Mouse (Mus musculus): Measurements from ENCODE around the gene Mrpl18. TPM values are rescaled to one million over a fixed set of nuclear protein-coding genes. Genes with fewer than 3 reads are reported as not detected.
"Not testable (repeated sequence)": the region's sequence is repeated elsewhere in the genome, so short reads cannot be mapped to it uniquely, and the experiment has no call there.

Gene Mrpl18
- total RNA-seq, 2 experiments from 2014 or later, result 63.4 to 64.5 TPM

DNA sequence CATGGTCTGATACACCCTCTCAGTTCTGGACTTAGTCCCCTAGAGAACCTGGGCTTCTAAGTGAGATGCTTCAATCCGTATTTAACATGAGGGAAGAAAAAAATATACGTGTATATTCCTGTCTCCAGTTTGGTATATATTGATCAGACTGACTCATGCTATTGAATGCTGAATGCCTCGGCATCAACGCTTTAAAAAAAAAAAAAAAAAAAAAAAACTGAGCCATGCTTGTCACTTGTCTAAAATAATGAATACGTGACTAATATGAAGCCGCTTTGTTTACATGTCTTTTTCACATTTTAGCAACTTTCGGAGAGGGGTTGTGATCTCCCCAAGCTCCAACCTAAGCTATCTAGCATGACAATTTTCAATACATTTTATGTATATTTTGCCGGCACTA, 5.8 kb downstream of the Mrpl18 start:
- DNase-seq (ENCODE audit: low spot score in 2 of 2), result no peak

DNA sequence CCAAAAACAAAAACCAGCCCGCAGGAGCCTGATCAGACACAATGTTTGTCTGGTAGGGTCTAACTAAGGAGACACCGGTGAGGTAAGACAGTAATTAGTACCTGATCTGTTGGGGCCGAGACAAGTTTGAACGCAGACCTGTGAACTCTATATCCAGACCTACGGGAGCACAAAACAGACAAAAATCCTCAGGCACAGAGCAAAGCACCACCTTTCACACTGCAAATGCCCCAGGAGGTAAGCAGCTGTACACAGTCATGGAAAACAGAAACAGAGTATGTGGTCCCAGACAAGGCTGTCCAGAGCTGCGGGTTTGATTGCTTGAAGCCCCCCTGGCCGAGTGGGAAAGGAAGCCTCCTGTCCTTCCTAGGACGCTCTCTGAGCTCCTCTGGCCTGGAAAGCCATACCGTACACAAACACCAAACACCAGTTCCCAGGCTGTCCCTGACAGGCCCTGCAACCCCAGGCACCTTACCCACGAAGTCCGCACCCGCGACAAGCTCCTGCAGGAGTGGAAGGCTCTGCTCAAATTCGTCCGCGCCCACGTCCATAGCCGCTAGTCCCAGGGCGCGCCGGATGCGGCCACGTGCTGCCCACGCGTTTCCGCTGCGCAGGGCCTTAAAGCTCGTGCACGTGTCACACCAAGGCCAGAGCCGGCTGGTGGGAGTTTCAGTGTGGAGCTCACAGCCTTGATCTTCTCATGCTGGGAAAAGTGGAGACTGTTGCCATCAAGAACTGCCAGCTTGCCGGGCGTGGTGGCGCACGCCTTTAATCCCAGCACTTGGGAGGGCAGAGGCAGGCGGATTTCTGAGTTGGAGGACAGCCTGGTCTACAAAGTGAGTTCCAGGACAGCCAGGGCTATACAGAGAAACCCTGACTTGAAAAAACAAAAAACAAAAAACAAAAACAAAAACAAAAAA, 6.5 kb downstream of the Mrpl18 start, which contains the start of gene Pnldc1:
Gene Pnldc1 (minus strand): TSS at position 870 of the 920 bp plus-strand sequence.
- no peak for DNase-seq (ENCODE audit: low spot score in 2 of 2)

DNA sequence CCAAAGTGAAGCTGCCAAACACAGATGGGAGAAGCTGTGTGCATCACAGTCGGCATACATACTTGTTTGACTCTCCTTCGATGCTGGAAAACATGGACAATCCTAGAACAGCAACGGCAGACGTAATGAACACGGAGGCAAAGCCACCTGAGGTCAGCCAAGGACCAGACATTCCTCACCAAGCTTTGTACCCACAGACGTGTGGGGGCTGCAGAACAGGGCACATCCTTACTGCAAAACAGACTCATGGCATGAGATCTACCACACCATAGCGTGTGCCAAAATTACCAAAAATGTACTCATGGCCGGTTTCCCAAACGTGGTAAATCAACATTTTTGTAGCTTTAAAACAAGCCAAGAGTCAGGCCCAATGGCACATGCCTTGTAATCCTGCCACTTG, 9.7 kb downstream of the Mrpl18 start:
- peak in 1 of 2 experiments; percentile 15 for DNase-seq (ENCODE audit: low spot score in 2 of 2)

DNA sequence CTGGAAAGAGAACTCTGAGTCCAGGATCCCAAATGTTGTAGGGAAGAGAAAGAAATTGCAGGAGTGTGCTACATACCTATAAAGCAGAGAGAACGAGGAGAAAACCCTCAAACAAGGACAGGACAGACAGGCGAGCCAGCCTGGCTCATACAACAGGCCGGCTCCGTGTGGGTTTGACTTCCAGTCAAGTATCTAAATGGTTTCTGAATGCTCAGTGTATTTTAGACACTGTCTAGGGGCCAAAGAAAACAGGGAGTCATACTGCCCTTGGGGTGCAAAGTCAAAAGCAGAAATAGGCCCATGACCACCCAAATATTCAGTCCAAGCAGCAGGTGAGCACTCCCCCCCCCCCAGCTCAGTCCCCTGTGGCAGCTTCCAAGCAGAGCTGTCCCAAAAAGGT, 10.3 kb downstream of the Mrpl18 start:
- no peak for DNase-seq (ENCODE audit: low spot score in 2 of 2)

DNA sequence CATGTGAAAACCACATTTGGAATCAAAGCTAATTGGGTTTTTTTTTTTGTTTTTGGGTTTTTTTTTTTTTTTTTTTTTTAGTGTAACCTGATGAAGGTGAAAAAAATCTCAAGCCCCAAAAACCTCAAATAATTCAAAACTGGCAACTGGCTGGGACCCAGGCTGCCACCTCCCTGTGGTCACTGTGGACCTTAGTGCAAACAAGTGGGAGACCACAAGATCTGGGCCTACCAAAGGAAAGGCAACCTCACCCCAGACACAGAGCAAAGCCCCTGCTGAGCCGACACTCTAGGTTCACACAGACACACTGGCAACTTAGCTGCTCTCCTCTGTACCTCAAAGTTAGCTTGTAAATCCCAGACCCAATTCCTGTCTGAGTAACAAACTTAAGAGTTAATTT, 11.8 kb downstream of the Mrpl18 start:
- DNase-seq (ENCODE audit: low spot score in 2 of 2), result no peak

DNA sequence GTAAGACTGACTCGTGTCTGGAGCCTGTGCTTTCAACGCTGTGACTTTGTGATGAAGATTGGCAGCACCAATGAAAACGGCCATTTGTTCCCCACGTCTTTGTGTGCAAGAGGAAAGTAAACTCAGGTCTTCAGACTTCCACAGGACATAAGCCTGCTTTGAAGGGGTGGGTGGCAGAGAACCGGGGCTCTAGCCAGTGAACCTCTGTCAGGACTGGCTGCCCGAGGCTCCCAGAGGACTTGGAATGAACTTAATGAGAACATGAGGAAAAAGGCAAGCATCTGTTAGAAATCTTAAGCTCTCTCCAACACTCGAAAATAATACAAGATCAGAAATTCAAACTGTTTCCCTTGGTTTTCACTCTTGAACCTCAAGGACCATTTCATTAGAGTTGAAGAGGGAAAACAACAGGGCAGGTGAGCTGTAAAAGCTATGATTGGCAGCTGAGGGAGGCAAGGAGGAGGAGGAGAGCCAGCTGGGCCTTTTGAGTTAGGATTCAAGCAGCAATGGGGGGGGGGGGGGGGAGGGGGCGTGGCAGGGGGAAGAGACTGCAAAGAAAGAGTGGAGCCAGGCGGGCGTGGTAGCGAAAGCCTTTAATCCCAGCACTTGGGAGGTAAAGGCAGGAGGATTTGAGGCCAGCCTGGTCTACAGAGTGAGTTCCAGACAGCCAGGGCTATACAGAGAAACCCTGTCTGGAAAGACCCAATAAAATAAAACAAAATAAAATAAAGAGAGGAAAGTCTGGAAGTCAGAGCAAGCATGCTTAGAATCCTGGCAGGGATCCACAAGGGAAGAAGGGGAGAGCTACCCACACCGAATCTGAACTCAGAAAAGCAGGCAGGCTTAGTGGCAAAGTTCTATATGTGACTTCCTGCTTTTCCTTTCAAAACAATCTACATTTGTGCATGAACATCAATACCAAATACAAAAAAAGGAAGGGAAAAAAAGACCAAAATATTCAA, 12.5 kb downstream of the Mrpl18 start:
- DNase-seq (ENCODE audit: low spot score in 2 of 2), result no peak

DNA sequence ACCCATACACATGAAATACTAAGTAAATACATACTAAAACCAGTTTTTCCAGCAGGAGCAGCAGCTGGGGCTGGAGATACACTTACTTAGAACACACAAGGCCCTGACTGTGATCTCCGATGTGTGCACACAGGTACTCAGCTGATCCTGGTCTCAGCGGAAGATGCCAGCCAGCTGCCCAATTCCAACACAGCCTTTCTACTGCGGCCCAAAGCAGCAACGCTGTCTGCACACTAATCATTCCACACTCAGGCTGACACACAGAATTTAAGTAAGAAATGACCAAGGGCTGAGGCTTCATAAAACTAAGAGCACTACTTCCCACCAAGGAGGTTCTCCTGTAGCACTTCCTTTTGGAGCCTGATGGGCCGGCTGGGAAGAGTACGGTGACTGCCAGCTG, 13.9 kb downstream of the Mrpl18 start:
- DNase-seq (ENCODE audit: low spot score in 2 of 2), result no peak

DNA sequence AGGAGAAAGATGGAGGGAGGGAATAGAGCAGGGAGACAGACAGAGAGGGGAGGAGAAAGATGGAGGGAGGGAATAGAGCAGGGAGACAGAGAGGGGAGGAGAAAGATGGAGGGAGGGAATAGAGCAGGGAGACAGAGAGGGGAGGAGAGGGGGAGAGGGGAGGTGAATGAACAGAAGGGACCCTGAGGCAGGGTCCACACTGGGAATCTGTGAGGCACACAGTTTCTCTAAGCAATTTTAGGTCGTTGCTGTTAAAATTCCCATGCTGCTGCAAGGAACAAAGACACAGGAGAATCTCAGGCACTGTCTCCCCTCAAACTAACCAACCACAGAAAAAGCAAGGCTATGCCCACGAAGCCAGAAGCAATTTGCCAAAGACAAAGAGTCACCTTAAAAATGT, 17.5 kb downstream of the Mrpl18 start:
- not testable (repeated sequence) for DNase-seq (ENCODE audit: low spot score in 2 of 2)

DNA sequence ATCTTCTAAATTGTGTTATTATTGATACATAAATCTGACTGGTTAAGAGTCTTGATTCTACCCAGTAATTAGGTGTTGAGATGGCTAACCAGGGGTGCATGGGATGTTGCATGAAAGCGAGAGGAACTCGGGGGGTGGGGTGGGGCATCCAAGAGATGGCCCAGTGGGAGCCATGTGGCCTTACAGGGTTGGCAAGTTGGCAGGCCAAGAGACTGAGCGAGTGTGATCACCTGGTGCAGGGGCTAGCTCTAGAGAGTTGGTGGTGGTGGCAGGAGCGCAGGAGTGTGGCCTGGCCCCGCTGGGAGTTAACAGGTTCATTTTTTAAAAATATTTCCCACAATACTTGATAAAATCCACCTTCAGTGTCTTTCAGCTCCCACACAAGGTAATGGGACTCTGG, 18.5 kb downstream of the Mrpl18 start:
- no peak for DNase-seq (ENCODE audit: low spot score in 2 of 2)

DNA sequence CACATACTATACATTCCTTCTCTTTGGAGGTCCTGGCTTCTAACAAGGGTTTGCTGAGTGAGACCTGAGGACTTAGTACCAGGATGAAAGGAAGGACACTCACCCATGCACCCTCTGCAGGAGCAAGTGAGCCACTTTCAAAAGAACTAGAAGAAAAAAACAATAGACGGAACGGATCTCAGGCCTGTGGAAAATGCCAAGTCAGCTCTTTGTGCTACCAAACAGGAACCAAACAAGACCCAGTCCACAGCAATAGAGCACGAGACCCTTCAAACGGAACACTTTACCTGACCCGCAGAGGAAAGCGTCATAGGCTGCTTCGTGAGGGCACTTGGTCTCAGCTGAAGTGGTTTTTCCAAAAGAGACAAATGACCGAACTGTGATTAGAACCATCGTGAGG, 24.1 kb downstream of the Mrpl18 start:
- DNase-seq (ENCODE audit: low spot score in 2 of 2), result no peak

DNA sequence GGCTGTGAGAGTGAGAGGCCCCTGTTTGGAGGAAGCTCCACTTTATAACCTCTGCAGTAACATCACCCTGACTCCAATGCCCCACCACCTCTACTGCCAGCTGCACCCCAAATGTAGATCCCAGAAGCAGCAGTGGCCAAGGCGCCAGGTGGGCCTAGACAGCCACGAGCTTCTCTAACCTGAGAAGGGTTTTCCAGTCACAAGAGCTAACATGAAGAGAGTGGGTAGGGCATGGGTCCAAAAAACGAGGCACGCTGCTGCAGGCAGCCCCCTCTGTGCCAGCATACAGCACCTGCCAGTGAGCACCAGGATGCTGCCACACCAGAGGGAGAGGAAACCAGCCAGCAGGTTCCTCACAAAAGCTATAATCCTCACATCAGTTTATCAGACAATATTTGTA, 25.1 kb downstream of the Mrpl18 start:
- no peak for DNase-seq (ENCODE audit: low spot score in 2 of 2)

DNA sequence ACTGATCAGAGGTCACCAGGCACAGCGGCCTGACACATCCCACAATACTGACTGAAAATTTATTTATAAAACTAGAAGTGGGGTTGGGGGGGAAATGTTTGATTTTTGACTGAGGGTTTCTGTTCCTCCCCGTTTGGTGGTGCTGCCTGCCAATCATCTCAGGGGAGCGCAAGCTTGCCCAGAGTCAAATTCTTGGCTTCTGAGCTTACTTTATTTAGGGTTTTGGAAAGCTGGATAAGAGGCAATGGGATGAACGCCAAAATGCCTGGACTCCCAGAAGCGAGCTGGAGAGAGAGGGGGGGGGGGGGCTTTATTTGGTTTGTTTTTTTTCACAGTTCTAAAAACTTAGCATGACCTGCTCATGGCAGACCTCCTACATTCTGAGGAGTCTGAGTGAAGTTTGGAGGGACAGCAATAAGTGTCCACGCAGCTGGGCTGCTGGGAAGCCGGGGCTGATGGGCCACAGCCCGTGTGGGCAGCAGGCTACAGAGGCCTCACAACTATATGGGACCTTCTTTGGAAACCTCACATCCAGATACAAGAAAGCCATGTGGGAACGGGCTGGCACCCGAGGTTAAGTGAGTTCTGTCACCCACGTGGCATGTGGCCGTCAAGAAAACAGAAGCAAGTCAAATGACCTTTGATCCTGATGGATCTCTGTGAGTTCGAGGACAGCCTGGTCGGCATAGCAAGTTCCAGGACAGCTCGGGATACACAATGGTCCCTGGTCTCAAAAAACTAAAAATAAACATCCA, 28.9 kb downstream of the Mrpl18 start:
- no peak for DNase-seq (ENCODE audit: low spot score in 2 of 2)

DNA sequence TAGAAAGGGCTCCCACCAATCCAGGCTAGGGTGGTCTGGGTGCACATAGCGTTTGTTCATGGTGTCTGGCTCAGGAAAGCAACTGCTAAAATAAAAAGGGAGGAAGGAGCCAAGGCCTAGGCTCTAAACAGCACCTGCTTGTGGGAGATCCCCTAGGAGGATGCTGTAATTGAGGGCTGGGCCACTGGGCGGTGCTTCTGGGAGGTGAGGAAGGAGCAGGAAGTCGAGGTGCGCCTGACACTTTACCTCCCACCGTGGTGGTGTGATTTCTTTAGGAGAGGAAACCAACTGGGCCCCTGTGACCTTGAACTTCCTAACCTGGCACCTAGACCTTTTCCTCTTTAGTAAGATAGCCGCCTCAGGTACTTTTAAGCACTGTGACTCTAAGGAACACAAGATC, 29.5 kb downstream of the Mrpl18 start:
- no peak for DNase-seq (ENCODE audit: low spot score in 2 of 2)

DNA sequence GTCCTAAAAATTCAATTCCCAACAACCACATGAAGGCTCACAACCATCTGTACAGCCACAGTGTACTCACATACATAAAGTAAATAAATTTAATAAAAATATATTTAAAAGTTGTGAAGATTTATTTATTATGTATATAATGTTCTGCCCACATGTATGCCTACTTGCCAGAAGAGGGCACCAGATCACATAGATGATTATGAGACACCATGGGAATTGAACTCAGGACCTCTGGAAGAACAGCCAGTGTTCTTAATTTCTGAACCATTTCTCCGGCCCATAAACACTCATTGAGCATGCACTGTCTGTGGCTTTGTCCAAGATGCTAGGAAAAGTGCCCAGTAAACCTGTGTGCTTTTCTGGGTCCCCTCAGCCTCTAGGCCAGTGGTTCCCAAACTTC, 34.9 kb downstream of the Mrpl18 start:
- no peak for DNase-seq (ENCODE audit: low spot score in 2 of 2)

DNA sequence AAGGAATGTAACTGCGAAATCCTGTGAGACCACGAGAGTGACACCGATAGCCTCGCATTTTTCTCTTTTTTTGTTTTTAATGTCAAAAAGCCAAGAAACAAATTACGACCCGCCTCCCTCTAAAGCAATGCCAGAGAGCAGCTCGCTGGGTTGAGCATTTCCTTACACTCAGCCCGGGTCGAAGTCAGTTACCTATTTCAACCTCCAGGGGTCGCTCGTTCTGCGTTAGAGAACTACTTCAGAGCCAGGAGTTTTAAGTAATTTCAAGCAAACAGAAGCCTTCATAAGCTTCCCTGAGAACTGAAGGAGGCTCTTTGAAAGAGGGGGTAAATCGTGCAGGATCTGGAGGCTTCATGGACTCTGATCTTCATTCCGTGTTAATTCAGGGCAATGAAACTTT, 36.0 kb downstream of the Mrpl18 start:
- DNase-seq (ENCODE audit: low spot score in 2 of 2), result peak; percentile 64 to 95

DNA sequence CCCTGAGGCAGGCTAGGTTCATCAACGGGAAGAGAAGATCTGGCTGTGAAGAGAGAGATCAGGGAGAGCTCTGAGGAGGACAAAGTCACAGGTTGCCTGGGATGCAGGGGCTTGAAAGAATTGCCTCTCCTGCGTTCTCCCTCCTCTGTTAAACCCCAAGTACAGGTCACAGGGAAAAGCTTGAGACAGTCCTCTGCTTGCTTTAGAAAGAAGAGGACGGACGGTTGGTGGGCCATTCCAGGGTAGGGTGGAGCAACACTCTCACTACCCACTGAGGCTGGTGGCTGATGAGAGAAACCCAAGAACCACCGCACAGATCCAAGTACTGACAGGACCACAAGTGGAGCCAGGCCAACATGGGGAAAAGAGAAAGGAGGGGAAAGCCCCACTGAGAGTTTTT, 40.4 kb downstream of the Mrpl18 start, which contains the start of gene Mrgprh:
Gene Mrgprh (plus strand): TSS at position 301 of the 400 bp plus-strand sequence.
- no peak for DNase-seq (ENCODE audit: low spot score in 2 of 2)

DNA sequence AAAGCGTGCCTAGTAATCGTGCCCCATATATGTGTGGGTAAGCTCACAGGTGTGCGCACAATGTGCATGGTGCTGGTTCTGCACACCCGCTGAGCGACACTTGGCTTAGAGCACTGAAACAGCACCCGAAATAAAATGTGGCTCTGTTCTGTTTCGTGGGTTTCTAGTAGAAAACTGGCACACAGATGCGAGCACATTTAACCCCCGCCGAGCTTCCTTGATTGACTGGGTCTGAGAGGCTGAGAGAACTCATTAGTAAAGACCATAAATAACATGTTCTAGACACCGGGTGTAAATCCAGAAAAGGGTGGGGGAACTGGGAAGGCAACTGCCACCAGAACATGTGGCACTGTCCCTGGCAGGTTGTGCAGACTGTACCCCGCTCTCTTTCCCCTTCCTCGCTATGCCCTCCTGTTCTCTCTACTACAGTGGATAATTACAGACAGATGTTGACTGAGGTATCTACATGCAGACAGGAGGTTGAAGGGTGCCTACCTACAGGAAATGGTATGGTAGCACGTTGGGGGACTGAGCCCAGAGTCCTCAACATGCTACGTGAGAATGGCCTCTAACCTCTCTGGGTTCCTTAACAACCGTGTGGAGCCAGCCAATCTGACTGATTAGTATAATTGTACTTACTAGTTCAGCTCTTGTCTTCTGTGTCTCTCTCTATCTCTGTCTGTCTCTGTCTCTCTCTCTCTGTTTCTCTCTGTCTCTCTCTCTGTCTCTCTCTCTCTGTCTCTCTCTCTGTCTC, 43.7 kb downstream of the Mrpl18 start:
- peak; percentile 47 to 77 for DNase-seq (ENCODE audit: low spot score in 2 of 2)

DNA sequence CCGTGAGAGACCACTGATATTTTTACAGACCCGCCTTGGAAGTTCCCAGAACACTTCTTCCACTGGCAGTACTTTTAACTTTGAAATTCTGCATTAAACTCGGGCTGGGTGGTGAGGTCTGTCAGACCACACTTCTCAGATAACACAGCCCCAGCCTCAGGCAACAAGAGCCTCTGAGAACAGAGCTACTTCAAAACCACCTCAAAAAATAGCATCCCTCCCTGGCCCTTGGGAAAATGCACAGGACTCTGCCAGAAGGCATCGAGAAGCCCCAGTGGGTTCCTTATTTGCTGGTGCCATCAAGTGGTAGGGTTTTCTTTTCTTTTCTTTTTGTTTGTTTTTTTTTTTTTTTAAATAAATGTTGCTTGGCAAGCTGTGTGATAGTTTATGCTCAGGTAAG, 47.5 kb downstream of the Mrpl18 start:
- DNase-seq (ENCODE audit: low spot score in 2 of 2), result no peak

DNA sequence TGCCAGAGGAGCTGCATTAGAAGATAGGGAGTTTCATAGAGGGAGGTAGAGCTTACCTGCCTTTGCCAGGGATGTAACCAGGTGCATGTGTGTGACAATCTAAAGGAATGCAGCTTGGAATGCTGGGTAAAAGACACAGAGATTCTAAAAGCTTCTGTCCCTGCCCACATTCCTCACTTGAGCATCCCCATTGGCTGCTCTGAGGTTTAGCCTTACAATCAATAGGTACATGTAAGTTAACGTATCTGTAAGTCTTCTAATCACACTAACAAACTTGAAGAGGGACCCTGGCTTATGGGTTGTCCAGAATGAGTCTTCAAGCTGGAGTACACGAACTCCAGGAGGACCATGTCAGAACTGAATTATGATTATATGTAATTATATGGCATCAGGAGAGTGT, 48.1 kb downstream of the Mrpl18 start, which contains the start of gene Mas1:
Gene Mas1 (minus strand): TSS at position 101 of the 400 bp plus-strand sequence.
- no peak for DNase-seq (ENCODE audit: low spot score in 2 of 2)

DNA sequence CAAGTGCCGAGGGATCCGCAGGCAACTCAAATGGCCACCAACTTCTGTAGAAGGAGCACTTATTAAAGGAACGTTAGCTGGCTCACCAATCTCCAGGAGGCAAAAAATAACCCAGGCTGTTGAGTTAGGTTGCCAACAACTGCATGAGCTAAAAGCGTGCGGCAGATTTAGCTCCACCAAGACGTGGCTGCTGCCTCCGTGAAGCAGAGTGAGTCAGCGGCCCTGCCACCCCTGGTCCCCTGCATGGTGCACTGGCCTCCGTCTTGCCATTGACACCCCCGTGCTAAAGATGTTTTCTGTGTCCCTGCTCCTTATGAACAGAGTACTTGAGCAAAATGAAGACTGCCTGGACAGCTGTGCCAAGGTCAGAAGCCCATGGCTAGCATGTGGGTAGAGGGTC, 49.3 kb downstream of the Mrpl18 start:
- DNase-seq (ENCODE audit: low spot score in 2 of 2), result no peak
